Mouse (Mus musculus) liver, adult 2 months (tissue): ENCODE data around the gene Rbfox3.

Experiments
- CTCF ChIP-seq: fragments of 200-500 bp; IDR thresholded peaks from 2 replicates; pipeline ENCODE4 v1.5.1; 2011; ENCODE audit warnings: low read depth, low read length, control low read depth
- POLR2A ChIP-seq: fragments of 200-500 bp; IDR thresholded peaks from 2 replicates; pipeline ENCODE4 v1.6.1; 2011; ENCODE audit warnings: low read length, control low read depth; ENCODE audit not compliant: insufficient read depth; ENCODE audit errors: extremely low read depth

DNA sequence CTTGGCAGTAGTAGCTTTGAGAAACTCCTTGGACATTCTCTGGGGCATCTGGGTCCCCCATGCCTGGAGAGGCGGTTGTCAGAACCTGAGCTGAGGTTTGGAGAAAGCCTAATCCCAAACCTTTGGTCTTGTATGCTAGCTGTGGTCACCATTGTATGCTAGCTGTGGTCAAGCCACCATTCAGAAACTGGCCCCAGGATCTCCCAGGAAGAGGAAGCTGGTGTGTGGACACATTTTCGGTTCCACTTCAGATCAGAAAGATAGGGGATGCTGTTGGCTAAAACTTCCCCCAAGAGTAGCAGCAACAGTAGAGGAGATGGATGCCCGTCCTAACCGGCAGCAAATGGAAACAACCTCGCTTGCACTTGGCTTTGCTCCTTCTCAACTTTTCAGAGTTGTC is 337.0 kb downstream of the Rbfox3 start:
- TF ChIP-seq CTCF: no peak
- TF ChIP-seq POLR2A: no peak
